Mouse (Mus musculus) E14TG2a.4 (cell line): Measurements from ENCODE around the gene Katnbl1.

Experiments
- CTCF ChIP-seq: conservative IDR thresholded peaks from 2 replicates; pipeline ENCODE4 v1.5.1; 2014; ENCODE audit warnings: low read length
- NANOG ChIP-seq: IDR thresholded peaks from 2 replicates; pipeline ENCODE4 v1.6.1; 2014; ENCODE audit warnings: borderline replicate concordance, low read length, mixed read lengths

- TF ChIP-seq CTCF (no peak), NANOG (no peak)
These were observed 46.3 kb downstream of the Katnbl1 start for GRCm38 (mm10) chr2:112425308-112425707.
